Mouse (Mus musculus): ENCODE results near the gene Gna15. TPM values are rescaled to one million over a fixed set of nuclear protein-coding genes. Genes with fewer than 3 reads are reported as not detected.

The Gna15 gene
- polyA plus RNA-seq, 1 experiment, result 1.4 TPM

GRCm38 (mm10) chr10:81464405-81465264, 59.4 kb downstream of the Gna15 start:
- no peak overlapping the region for H3K4me3 ChIP-seq (replicated peaks; ENCODE audit: insufficient read depth, low read depth, low read length)
- H3K27ac ChIP-seq (ENCODE audit: insufficient read depth, low read length), result no peak overlapping the region
- TF ChIP-seq POLR2A (IDR thresholded peaks at IDR 0.05; ENCODE audit: borderline replicate concordance, insufficient read depth, low read length) (no peak), CTCF (IDR thresholded peaks at IDR 0.05; ENCODE audit: borderline replicate concordance, insufficient read depth, low read depth, low read length) (no peak)
- no peaks in the 10 kb centered on the region for H3K27me3 ChIP-seq (ENCODE audit: control insufficient read depth, insufficient read depth, low read length)
- peaks cover 15% of the 10 kb centered on the region for H3K4me1 ChIP-seq (ENCODE audit: control insufficient read depth, insufficient read depth, low read length)
- DNase-seq, result peak; percentile 61 to 62
- WGBS, result 15% methylated on average over 33 of the region's 33 CpGs

GRCm38 (mm10) chr10:81463531-81463930, 60.5 kb downstream of the Gna15 start:
- Histone ChIP-seq H3K4me1 (ENCODE audit: control insufficient read depth, insufficient read depth, low read length) (peaks cover 15% of the 10 kb centered on the region), H3K4me3 (replicated peaks; ENCODE audit: insufficient read depth, low read depth, low read length) (no peak overlapping the region), H3K27ac (ENCODE audit: insufficient read depth, low read length) (no peak overlapping the region), H3K27me3 (ENCODE audit: control insufficient read depth, insufficient read depth, low read length) (no peaks in the 10 kb centered on the region)
- no peak for DNase-seq
- WGBS, result 74% methylated on average over 4 of the region's 4 CpGs
- TF ChIP-seq CTCF (IDR thresholded peaks at IDR 0.05; ENCODE audit: borderline replicate concordance, insufficient read depth, low read depth, low read length) (no peak), POLR2A (IDR thresholded peaks at IDR 0.05; ENCODE audit: borderline replicate concordance, insufficient read depth, low read length) (no peak)

GRCm38 (mm10) chr10:81462917-81463316, 61.1 kb downstream of the Gna15 start:
- no peaks in the 10 kb centered on the region for H3K27me3 ChIP-seq (ENCODE audit: control insufficient read depth, insufficient read depth, low read length)
- no peak overlapping the region for H3K4me3 ChIP-seq (replicated peaks; ENCODE audit: insufficient read depth, low read depth, low read length)
- no peak for DNase-seq
- H3K27ac ChIP-seq (ENCODE audit: insufficient read depth, low read length), result no peak overlapping the region
- WGBS, result 85% methylated on average over 7 of the region's 7 CpGs
- H3K4me1 ChIP-seq (ENCODE audit: control insufficient read depth, insufficient read depth, low read length), result peaks cover 13% of the 10 kb centered on the region
- TF ChIP-seq POLR2A (IDR thresholded peaks at IDR 0.05; ENCODE audit: borderline replicate concordance, insufficient read depth, low read length), result no peak
- TF ChIP-seq CTCF (IDR thresholded peaks at IDR 0.05; ENCODE audit: borderline replicate concordance, insufficient read depth, low read depth, low read length), result no peak

GRCm38 (mm10) chr10:81462415-81462804, 61.6 kb downstream of the Gna15 start:
- H3K4me1 ChIP-seq (ENCODE audit: control insufficient read depth, insufficient read depth, low read length), result peaks cover 8% of the 10 kb centered on the region
- H3K27ac ChIP-seq (ENCODE audit: insufficient read depth, low read length), result no peak overlapping the region
- H3K4me3 ChIP-seq (replicated peaks; ENCODE audit: insufficient read depth, low read depth, low read length), result no peak overlapping the region
- 46% methylated on average over 7 of the region's 7 CpGs for WGBS
- H3K27me3 ChIP-seq (ENCODE audit: control insufficient read depth, insufficient read depth, low read length), result no peaks in the 10 kb centered on the region
- DNase-seq, result no peak
- no peak for TF ChIP-seq POLR2A (IDR thresholded peaks at IDR 0.05; ENCODE audit: borderline replicate concordance, insufficient read depth, low read length)
- TF ChIP-seq CTCF (IDR thresholded peaks at IDR 0.05; ENCODE audit: borderline replicate concordance, insufficient read depth, low read depth, low read length), result no peak

- TF ChIP-seq POLR2A (IDR thresholded peaks at IDR 0.05; ENCODE audit: borderline replicate concordance, insufficient read depth, low read length), result no peak
- no peak for TF ChIP-seq CTCF (IDR thresholded peaks at IDR 0.05; ENCODE audit: borderline replicate concordance, insufficient read depth, low read depth, low read length)
- DNase-seq, result no peak
- Histone ChIP-seq H3K4me3 (replicated peaks; ENCODE audit: insufficient read depth, low read depth, low read length) (no peak overlapping the region), H3K4me1 (ENCODE audit: control insufficient read depth, insufficient read depth, low read length) (peaks cover 4% of the 10 kb centered on the region), H3K27ac (ENCODE audit: insufficient read depth, low read length) (no peak overlapping the region), H3K27me3 (ENCODE audit: control insufficient read depth, insufficient read depth, low read length) (no peaks in the 10 kb centered on the region)
- WGBS, result 40% methylated on average over 16 of the region's 16 CpGs
Observed at GRCm38 (mm10) chr10:81461673-81462414, 62.2 kb downstream of the Gna15 start.

- Histone ChIP-seq H3K4me1 (ENCODE audit: control insufficient read depth, insufficient read depth, low read length) (peaks cover 4% of the 10 kb centered on the region), H3K4me3 (replicated peaks; ENCODE audit: insufficient read depth, low read depth, low read length) (no peak overlapping the region), H3K27me3 (ENCODE audit: control insufficient read depth, insufficient read depth, low read length) (no peaks in the 10 kb centered on the region), H3K27ac (ENCODE audit: insufficient read depth, low read length) (no peak overlapping the region)
- WGBS, result 31% methylated on average over 11 of the region's 11 CpGs
- TF ChIP-seq CTCF (IDR thresholded peaks at IDR 0.05; ENCODE audit: borderline replicate concordance, insufficient read depth, low read depth, low read length) (no peak), POLR2A (IDR thresholded peaks at IDR 0.05; ENCODE audit: borderline replicate concordance, insufficient read depth, low read length) (no peak)
- no peak for DNase-seq
Observed at GRCm38 (mm10) chr10:81460951-81461350, 63.1 kb downstream of the Gna15 start.

- Histone ChIP-seq H3K27me3 (ENCODE audit: control insufficient read depth, insufficient read depth, low read length) (no peaks in the 10 kb centered on the region), H3K4me1 (ENCODE audit: control insufficient read depth, insufficient read depth, low read length) (peaks cover 4% of the 10 kb centered on the region), H3K4me3 (replicated peaks; ENCODE audit: insufficient read depth, low read depth, low read length) (no peak overlapping the region), H3K27ac (ENCODE audit: insufficient read depth, low read length) (no peak overlapping the region)
- TF ChIP-seq POLR2A (IDR thresholded peaks at IDR 0.05; ENCODE audit: borderline replicate concordance, insufficient read depth, low read length) (no peak), CTCF (IDR thresholded peaks at IDR 0.05; ENCODE audit: borderline replicate concordance, insufficient read depth, low read depth, low read length) (no peak)
- 23% methylated on average over 20 of the region's 20 CpGs for WGBS
- peak in 1 of 2 experiments; percentile 20 for DNase-seq
Observed at GRCm38 (mm10) chr10:81460471-81460870, 63.6 kb downstream of the Gna15 start.

Data from cerebellum, adult 2 months (tissue).